Mouse (Mus musculus) limb, embryonic 10.5 days (tissue): ENCODE measurements around the gene Atf7ip. TPM values are rescaled to one million over a fixed set of nuclear protein-coding genes. Genes with fewer than 3 reads are reported as not detected.
A peak's percentile ranks its signal among the peaks of the same experiment; 100 is the strongest.

Experiments
- DNase-seq: peaks from one replicate; pipeline ENCODE4 v3.0.0-alpha.2; 2017; ENCODE audit warnings: low spot score
- H3K27ac ChIP-seq: fragments of 300-500 bp; sonication (generic); 2 replicates; pipeline ENCODE4 v1.5.1; 2016; ENCODE audit warnings: mild to moderate bottlenecking
- H3K27me3 ChIP-seq: fragments of 300-500 bp; sonication (generic); 2 replicates; pipeline ENCODE4 v1.6.1; 2016; ENCODE audit warnings: low read depth, mild to moderate bottlenecking; ENCODE audit not compliant: poor library complexity, severe bottlenecking
- H3K36me3 ChIP-seq: fragments of 300-500 bp; sonication (generic); 2 replicates; pipeline ENCODE4 v1.6.1; 2016; ENCODE audit warnings: mild to moderate bottlenecking, moderate library complexity
- H3K4me1 ChIP-seq: fragments of 300-500 bp; sonication (generic); 2 replicates; pipeline ENCODE4 v1.6.1; 2016
- H3K4me3 ChIP-seq: fragments of 300-500 bp; sonication (generic); 2 replicates; pipeline ENCODE4 v1.5.1; 2016; ENCODE audit warnings: mild to moderate bottlenecking, moderate library complexity
- H3K9me3 ChIP-seq: fragments of 300-500 bp; sonication (generic); replicated peaks from 2 replicates; pipeline ENCODE4 v1.6.1; 2016; ENCODE audit warnings: mild to moderate bottlenecking
- WGBS: fragments of 180-500 bp; shearing (Covaris S2); methylation state at CpG from one replicate; pipeline ENCODE4 v1.1.7; 2016; 5-methylcytosine and 5-hydroxymethylcytosine counted together
- polyA plus RNA-seq: library from polyadenylated mRNA; unstranded; fragments of >200 nt; fragmentation: Nextera tagmentation; extraction: Ambion mirVana; gene quantifications from 2 replicates; pipeline ENCODE4 v1.2.1, GENCODE M21; 2016

Gene Atf7ip
- polyA plus RNA-seq, 1 experiment from 2014 or later = 49.9 TPM

- Histone ChIP-seq H3K27ac (no peak overlapping the region), H3K4me1 (no peaks in the 10 kb centered on the region), H3K9me3 (no peaks in the 10 kb centered on the region), H3K4me3 (no peak overlapping the region), H3K27me3 (no peaks in the 10 kb centered on the region), H3K36me3 (peaks cover 26% of the 10 kb centered on the region)
- 92% methylated on average over 3 of the region's 3 CpGs for WGBS
- no peak for DNase-seq
These were observed 108.2 kb downstream of the Atf7ip start for GRCm38 (mm10) chr6:136614156-136614555.

- 0 out of 2 replicates have a peak, but pooled peaks cover 2% of the 10 kb centered on the region for H3K4me1 ChIP-seq
- no peaks in the 10 kb centered on the region for H3K9me3 ChIP-seq
- H3K36me3 ChIP-seq = no peaks in the 10 kb centered on the region
- no peak overlapping the region for H3K27ac ChIP-seq
- peak; percentile 86 for DNase-seq
- WGBS = 48% methylated on average over 17 of the region's 17 CpGs
- H3K27me3 ChIP-seq = no peaks in the 10 kb centered on the region
- H3K4me3 ChIP-seq = no peak overlapping the region
These were observed 114.6 kb downstream of the Atf7ip start for GRCm38 (mm10) chr6:136620361-136621139.

GRCm38 (mm10) chr6:136625421-136625820 lies 119.5 kb downstream of the Atf7ip start:
- Histone ChIP-seq H3K4me1 (no peaks in the 10 kb centered on the region), H3K36me3 (no peaks in the 10 kb centered on the region), H3K27me3 (no peaks in the 10 kb centered on the region), H3K4me3 (no peak overlapping the region), H3K9me3 (no peaks in the 10 kb centered on the region), H3K27ac (no peak overlapping the region)
- 92% methylated on average over 12 of the region's 12 CpGs for WGBS
- no peak for DNase-seq

- no peaks in the 10 kb centered on the region for H3K9me3 ChIP-seq
- H3K4me3 ChIP-seq = no peak overlapping the region
- no peaks in the 10 kb centered on the region for H3K27me3 ChIP-seq
- no peaks in the 10 kb centered on the region for H3K36me3 ChIP-seq
- no peak for DNase-seq
- WGBS = 89% methylated on average over 5 of the region's 5 CpGs
- no peaks in the 10 kb centered on the region for H3K4me1 ChIP-seq
- H3K27ac ChIP-seq = no peak overlapping the region
These were observed 123.7 kb downstream of the Atf7ip start for GRCm38 (mm10) chr6:136629639-136630038.

- DNase-seq = no peak
- Histone ChIP-seq H3K4me1 (no peaks in the 10 kb centered on the region), H3K27me3 (no peaks in the 10 kb centered on the region), H3K36me3 (no peaks in the 10 kb centered on the region), H3K4me3 (no peak overlapping the region), H3K27ac (no peak overlapping the region), H3K9me3 (no peaks in the 10 kb centered on the region)
- WGBS = 88% methylated on average over 8 of the region's 8 CpGs
These were observed 125.6 kb downstream of the Atf7ip start for GRCm38 (mm10) chr6:136631519-136631918.

GRCm38 (mm10) chr6:136631945-136632534 lies 126.1 kb downstream of the Atf7ip start:
- no peaks in the 10 kb centered on the region for H3K9me3 ChIP-seq
- no peak for DNase-seq
- H3K27ac ChIP-seq = no peak overlapping the region
- H3K36me3 ChIP-seq = no peaks in the 10 kb centered on the region
- no peaks in the 10 kb centered on the region for H3K27me3 ChIP-seq
- no peaks in the 10 kb centered on the region for H3K4me1 ChIP-seq
- H3K4me3 ChIP-seq = no peak overlapping the region
- 85% methylated on average over 13 of the region's 13 CpGs for WGBS

- Histone ChIP-seq H3K27ac (no peak overlapping the region), H3K27me3 (no peaks in the 10 kb centered on the region), H3K9me3 (no peaks in the 10 kb centered on the region), H3K36me3 (no peaks in the 10 kb centered on the region), H3K4me1 (no peaks in the 10 kb centered on the region), H3K4me3 (no peak overlapping the region)
- no peak for DNase-seq
- 91% methylated on average over 3 of the region's 3 CpGs for WGBS
These were observed 127.2 kb downstream of the Atf7ip start for GRCm38 (mm10) chr6:136633154-136633553.

- H3K9me3 ChIP-seq = no peaks in the 10 kb centered on the region
- no peak for DNase-seq
- no peaks in the 10 kb centered on the region for H3K4me1 ChIP-seq
- 82% methylated on average over 6 of the region's 6 CpGs for WGBS
- no peaks in the 10 kb centered on the region for H3K27me3 ChIP-seq
- H3K36me3 ChIP-seq = no peaks in the 10 kb centered on the region
- H3K27ac ChIP-seq = no peak overlapping the region
- no peak overlapping the region for H3K4me3 ChIP-seq
These were observed 127.8 kb downstream of the Atf7ip start for GRCm38 (mm10) chr6:136633719-136634118.

GRCm38 (mm10) chr6:136634982-136635381 lies 129.0 kb downstream of the Atf7ip start:
- H3K36me3 ChIP-seq = no peaks in the 10 kb centered on the region
- H3K4me1 ChIP-seq = no peaks in the 10 kb centered on the region
- no peak overlapping the region for H3K4me3 ChIP-seq
- WGBS = 70% methylated on average over 3 of the region's 3 CpGs
- no peaks in the 10 kb centered on the region for H3K27me3 ChIP-seq
- no peaks in the 10 kb centered on the region for H3K9me3 ChIP-seq
- H3K27ac ChIP-seq = no peak overlapping the region
- DNase-seq = no peak

- Histone ChIP-seq H3K9me3 (no peaks in the 10 kb centered on the region), H3K27me3 (no peaks in the 10 kb centered on the region)
- WGBS = 95% methylated on average over 2 of the region's 2 CpGs
These were observed 138.2 kb downstream of the Atf7ip start for GRCm38 (mm10) chr6:136644171-136644570.

GRCm38 (mm10) chr6:136645754-136646153 lies 139.8 kb downstream of the Atf7ip start:
- Histone ChIP-seq H3K27me3 (no peaks in the 10 kb centered on the region), H3K27ac (peak overlapping the region; percentile 70), H3K4me3 (no peak overlapping the region), H3K36me3 (no peaks in the 10 kb centered on the region), H3K9me3 (no peaks in the 10 kb centered on the region), H3K4me1 (peaks cover 22% of the 10 kb centered on the region)
- 54% methylated on average over 9 of the region's 9 CpGs for WGBS
- no peak for DNase-seq

More at GRCm38 (mm10) chr6:136644171-136644570, 138.2 kb downstream of the Atf7ip start:
- H3K27ac ChIP-seq = no peak overlapping the region
- peaks cover 22% of the 10 kb centered on the region for H3K4me1 ChIP-seq
- no peak for DNase-seq
- H3K4me3 ChIP-seq = no peak overlapping the region
- no peaks in the 10 kb centered on the region for H3K36me3 ChIP-seq

GRCm38 (mm10) chr6:136646207-136646606 lies 140.2 kb downstream of the Atf7ip start:
- Histone ChIP-seq H3K4me3 (no peak overlapping the region), H3K27me3 (no peaks in the 10 kb centered on the region), H3K9me3 (no peaks in the 10 kb centered on the region), H3K36me3 (no peaks in the 10 kb centered on the region), H3K4me1 (peaks cover 22% of the 10 kb centered on the region), H3K27ac (peak overlapping the region; percentile 70)
- no peak for DNase-seq
- 29% methylated on average over 6 of the region's 6 CpGs for WGBS

- peak overlapping the region; percentile 53; the same call in 1 of the 2 replicates for H3K27ac ChIP-seq
- no peak for DNase-seq
- no peak overlapping the region for H3K4me3 ChIP-seq
- WGBS = 76% methylated on average over 10 of the region's 10 CpGs
- peaks cover 22% of the 10 kb centered on the region for H3K4me1 ChIP-seq
- no peaks in the 10 kb centered on the region for H3K36me3 ChIP-seq
- H3K27me3 ChIP-seq = no peaks in the 10 kb centered on the region
- no peaks in the 10 kb centered on the region for H3K9me3 ChIP-seq
These were observed 141.5 kb downstream of the Atf7ip start for GRCm38 (mm10) chr6:136647455-136647861.
